Mouse (Mus musculus) heart, adult 2 months (tissue): ENCODE measurements around the gene Gm9821. TPM values are rescaled to one million over a fixed set of nuclear protein-coding genes. Genes with fewer than 3 reads are reported as not detected.

ENCODE experiments used
- DNase-seq, 2 experiments: peaks; one replicate each; pipeline ENCODE4 v3.0.0; 2021
- H3K27ac ChIP-seq: fragments of 200-600 bp; 2 replicates; pipeline ENCODE4 v1.8.1; 2022
- H3K27me3 ChIP-seq: fragments of 200-500 bp; 2 replicates; pipeline ENCODE4 v1.6.1; 2012; ENCODE audit warnings: mild to moderate bottlenecking, low read length, inconsistent platforms, mixed read lengths; ENCODE audit not compliant: control insufficient read depth, insufficient read depth
- H3K36me3 ChIP-seq: fragments of 200-500 bp; 2 replicates; pipeline ENCODE4 v1.6.1; 2012; ENCODE audit warnings: low read length, inconsistent platforms; ENCODE audit not compliant: control insufficient read depth, insufficient read depth
- H3K4me1 ChIP-seq: fragments of 200-500 bp; 2 replicates; pipeline ENCODE4 v1.6.1; 2011; ENCODE audit warnings: low read length; ENCODE audit not compliant: control insufficient read depth, insufficient read depth
- H3K4me3 ChIP-seq: fragments of 200-600 bp; 2 replicates; pipeline ENCODE4 v1.8.1; 2022
- H3K79me2 ChIP-seq: fragments of 200-500 bp; replicated peaks from 2 replicates; pipeline ENCODE4 v1.6.1; 2012; ENCODE audit warnings: mild to moderate bottlenecking, inconsistent platforms, low read length, moderate library complexity, mixed read lengths; ENCODE audit not compliant: control insufficient read depth, insufficient read depth
- H3K9ac ChIP-seq: fragments of 200-500 bp; 2 replicates; pipeline ENCODE4 v1.6.1; 2012; ENCODE audit warnings: low read depth, mild to moderate bottlenecking, control low read depth, inconsistent platforms, low read length, mixed read lengths
- CTCF ChIP-seq: fragments of 200-600 bp; IDR thresholded peaks from 2 replicates; pipeline ENCODE4 v1.8.1; 2022; ENCODE audit warnings: antibody characterized with exemption, mild to moderate bottlenecking, moderate library complexity
- EP300 ChIP-seq: fragments of 200-500 bp; IDR thresholded peaks from 2 replicates; pipeline ENCODE4 v1.6.1; 2011; ENCODE audit warnings: low read depth, low read length, control low read depth; ENCODE audit not compliant: insufficient read depth
- POLR2A ChIP-seq: fragments of 200-500 bp; IDR thresholded peaks from 2 replicates; pipeline ENCODE4 v1.6.1; 2011; ENCODE audit warnings: mild to moderate bottlenecking, low read depth, low read length, control low read depth; ENCODE audit not compliant: insufficient read depth
- WGBS: fragments of 180-500 bp; shearing (Covaris S2); methylation state at CpG from one replicate; pipeline ENCODE4 v1.1.7; 2018; 5-methylcytosine and 5-hydroxymethylcytosine counted together
- intact Hi-C: fragments of 180-260 bp; cut with DNase I; formaldehyde crosslinking; loops from one replicate; pipeline ENCODE4 v1.15.1; 2025
- polyA plus RNA-seq: library from polyadenylated mRNA; depleted of rRNA; stranded (reverse); fragments of >200 nt; gene quantifications from 2 replicates; pipeline ENCODE4 v1.2.3, GENCODE M21; 2012
- total RNA-seq, 2 experiments: library from RNA; stranded (reverse); gene quantifications; 2 replicates each; pipeline ENCODE4 v1.2.3; 2021

The Gm9821 gene
- total and polyA plus RNA-seq, 3 experiments = not detected

DNA sequence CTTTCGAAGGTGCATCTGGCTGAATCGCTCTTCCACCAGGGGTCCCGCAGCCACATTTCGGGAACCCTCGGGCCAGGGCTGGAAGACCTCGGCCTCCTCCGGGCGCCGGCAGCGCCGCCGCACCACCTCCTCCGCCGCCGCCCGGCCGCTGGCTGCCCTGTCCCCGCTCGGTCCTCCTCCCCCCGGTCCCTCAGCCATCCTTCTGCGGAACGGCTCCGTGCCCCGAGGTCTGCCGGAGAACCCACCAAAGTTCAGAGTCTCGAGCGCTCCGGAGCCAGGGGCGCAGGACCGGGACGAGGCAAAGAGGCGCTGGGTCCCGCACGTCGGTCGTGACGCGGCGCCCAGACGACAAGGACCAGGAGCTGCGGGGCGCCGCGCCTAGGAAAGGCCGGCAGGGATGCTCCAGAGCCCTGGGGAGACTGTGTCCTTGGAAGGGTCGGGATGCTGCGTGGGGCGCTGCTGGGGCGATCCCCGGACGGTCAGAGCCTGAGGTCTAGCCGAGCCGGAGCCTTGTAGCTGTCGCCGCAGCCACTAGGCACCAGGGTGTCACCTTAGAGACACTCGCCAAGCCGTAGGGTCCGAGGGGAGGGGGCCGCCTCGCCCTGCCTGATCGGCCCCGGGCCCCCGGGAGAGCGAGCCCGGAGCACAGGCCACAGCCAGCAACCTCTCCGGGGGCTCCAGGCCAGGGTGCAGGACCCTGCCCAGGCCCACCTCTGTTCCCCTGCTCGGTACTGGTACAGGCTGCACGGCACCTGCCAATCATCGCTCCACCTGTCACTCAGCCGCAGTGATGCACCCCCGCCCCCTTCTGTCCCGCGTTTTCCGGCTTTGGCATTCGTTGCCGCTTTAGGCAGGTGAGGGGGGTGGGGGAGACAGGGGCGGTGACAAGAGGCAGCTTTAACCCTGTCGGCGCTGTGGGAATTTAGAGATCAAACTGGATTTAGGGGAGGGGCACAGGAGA is 30.4 kb downstream of the Gm9821 start, which contains the start of gene Dgkz:
Dgkz (minus strand) TSS at position 284 of the 961 bp plus-strand sequence.
- no peaks in the 10 kb centered on the region for H3K36me3 ChIP-seq
- peaks cover 9% of the 10 kb centered on the region for H3K4me1 ChIP-seq
- TF ChIP-seq POLR2A = no peak
- TF ChIP-seq EP300 = no peak
- no peak for TF ChIP-seq CTCF
- no peak for DNase-seq
- intact Hi-C loops = no loop called here
- peak within 1 kb of the TSS; percentile 34; the same call in 1 of the 2 replicates for H3K9ac ChIP-seq
- no peak within 1 kb of the TSS for H3K27ac ChIP-seq
- 5% methylated on average over 79 of the region's 79 CpGs for WGBS
- H3K79me2 ChIP-seq = no peaks in the 10 kb centered on the region
- peak within 1 kb of the TSS; percentile 38 for H3K4me3 ChIP-seq
- H3K27me3 ChIP-seq = peaks cover 9% of the 10 kb centered on the region

- intact Hi-C loops = no loop called here
- no peak overlapping the region for H3K9ac ChIP-seq
- H3K27ac ChIP-seq = no peak overlapping the region
Observed at GRCm38 (mm10) chr2:91977960-91978359, 32.5 kb downstream of the Gm9821 start.

GRCm38 (mm10) chr2:91978547-91978946 is 33.0 kb downstream of the Gm9821 start:
- Histone ChIP-seq H3K27ac (no peak overlapping the region), H3K4me3 (no peak overlapping the region), H3K36me3 (no peaks in the 10 kb centered on the region), H3K9ac (no peak overlapping the region), H3K27me3 (peaks cover 9% of the 10 kb centered on the region), H3K79me2 (no peaks in the 10 kb centered on the region), H3K4me1 (no peaks in the 10 kb centered on the region)
- intact Hi-C loops = no loop called here
- 49% methylated on average over 2 of the region's 2 CpGs for WGBS
- TF ChIP-seq CTCF (no peak), EP300 (no peak), POLR2A (no peak)
- DNase-seq = no peak

More at GRCm38 (mm10) chr2:91977960-91978359, 32.5 kb downstream of the Gm9821 start:
- TF ChIP-seq EP300 (no peak), POLR2A (no peak), CTCF (no peak)
- no peak for DNase-seq
- no peaks in the 10 kb centered on the region for H3K79me2 ChIP-seq
- H3K4me1 ChIP-seq = no peaks in the 10 kb centered on the region
- no peak overlapping the region for H3K4me3 ChIP-seq
- 59% methylated on average over 4 of the region's 4 CpGs for WGBS
- no peaks in the 10 kb centered on the region for H3K36me3 ChIP-seq
- H3K27me3 ChIP-seq = peaks cover 9% of the 10 kb centered on the region

DNA sequence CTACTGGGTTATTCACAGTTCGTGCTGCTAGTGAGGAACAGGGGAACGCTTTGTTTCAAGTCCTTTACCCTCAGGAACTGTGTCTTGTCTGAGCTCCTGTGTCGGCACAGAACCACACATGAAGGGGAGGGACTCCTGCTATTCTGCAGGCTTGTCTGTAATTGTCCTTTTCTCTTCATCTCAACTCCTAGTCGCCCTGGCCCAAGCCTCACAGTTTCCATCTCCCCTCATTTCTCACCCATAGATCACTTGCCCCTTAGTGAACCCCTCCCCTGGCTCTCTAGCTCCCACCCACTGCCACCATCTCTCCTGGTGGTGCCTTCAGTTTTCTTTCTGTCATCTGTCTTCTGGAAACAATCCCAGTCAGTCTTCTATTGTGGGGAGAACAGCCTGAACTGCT is 34.7 kb downstream of the Gm9821 start:
- peaks cover 7% of the 10 kb centered on the region for H3K27me3 ChIP-seq
- no peak overlapping the region for H3K27ac ChIP-seq
- no peak overlapping the region for H3K4me3 ChIP-seq
- no peaks in the 10 kb centered on the region; the same call in 1 of the 2 replicates for H3K4me1 ChIP-seq
- no peak overlapping the region for H3K9ac ChIP-seq
- intact Hi-C loops = no loop called here
- WGBS = 63% methylated on average over 4 of the region's 4 CpGs
- H3K36me3 ChIP-seq = no peaks in the 10 kb centered on the region
- TF ChIP-seq EP300 (no peak), CTCF (no peak), POLR2A (no peak)
- DNase-seq = no peak
- H3K79me2 ChIP-seq = no peaks in the 10 kb centered on the region

GRCm38 (mm10) chr2:91980830-91981229 is 35.3 kb downstream of the Gm9821 start:
- Histone ChIP-seq H3K4me1 (no peaks in the 10 kb centered on the region; the same call in 1 of the 2 replicates), H3K27ac (no peak overlapping the region), H3K4me3 (no peak overlapping the region), H3K27me3 (peaks cover 3% of the 10 kb centered on the region), H3K79me2 (no peaks in the 10 kb centered on the region), H3K36me3 (no peaks in the 10 kb centered on the region), H3K9ac (no peak overlapping the region)
- intact Hi-C loops = no loop called here
- no peak for TF ChIP-seq CTCF
- TF ChIP-seq POLR2A = no peak
- TF ChIP-seq EP300 = no peak
- 84% methylated on average over 5 of the region's 5 CpGs for WGBS
- DNase-seq = no peak

DNA sequence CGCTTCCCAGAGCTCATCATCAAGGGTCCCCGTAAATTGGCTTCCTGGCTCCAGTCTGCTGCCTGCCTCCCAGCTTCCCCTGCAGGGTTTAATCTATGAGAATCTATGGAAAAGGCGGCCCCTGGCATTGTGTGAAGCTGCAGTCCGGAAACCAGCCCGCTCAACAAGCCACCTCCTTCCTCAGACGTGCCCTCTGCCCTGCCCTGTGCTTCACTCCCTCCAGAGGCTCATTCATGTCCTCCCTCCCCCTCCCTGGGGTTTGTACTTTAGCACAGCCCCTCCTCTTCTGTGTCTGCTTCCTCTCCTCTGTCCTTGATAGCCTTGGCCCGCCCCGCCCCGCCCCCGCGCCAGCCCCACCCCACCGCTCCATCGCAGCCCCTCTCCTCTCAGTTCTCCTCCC is 38.9 kb downstream of the Gm9821 start:
- DNase-seq = peak; percentile 60 to 75
- intact Hi-C loops = loop anchor here (2.0 kb wide), 1 partner anchor 22 kb away; no protein-coding TSS in a partner anchor
- WGBS = 19% methylated on average over 8 of the region's 13 CpGs
- H3K79me2 ChIP-seq = no peaks in the 10 kb centered on the region
- TF ChIP-seq CTCF (0 out of 2 replicates have a peak, but pooled peaks have one; percentile 7), EP300 (no peak)
- H3K27me3 ChIP-seq = no peaks in the 10 kb centered on the region
- H3K9ac ChIP-seq = 0 out of 2 replicates have a peak overlapping the region, but pooled peaks have one; percentile 36
- H3K4me1 ChIP-seq = no peaks in the 10 kb centered on the region; the same call in 1 of the 2 replicates
- H3K4me3 ChIP-seq = peak overlapping the region; percentile 30
- H3K27ac ChIP-seq = peak overlapping the region; percentile 64
- H3K36me3 ChIP-seq = no peaks in the 10 kb centered on the region
